Mouse (Mus musculus) neural tube, embryonic 13.5 days (tissue): ENCODE data around the gene Abca13. TPM values are rescaled to one million over a fixed set of nuclear protein-coding genes. Genes with fewer than 3 reads are reported as not detected.
"Not testable (repeated sequence)": the region's sequence is repeated elsewhere in the genome, so short reads cannot be mapped to it uniquely, and the experiment has no call there.

Experiments
- ATAC-seq: fragments of 200-750 bp; cut with Nextera tagmentation; 2 replicates; pipeline ENCODE4 v1.8.0; 2017; ENCODE audit warnings: low read depth, mild to moderate bottlenecking, moderate TSS enrichment, moderate library complexity
- H3K27ac ChIP-seq: fragments of 300-500 bp; sonication (generic); replicated peaks from 2 replicates; pipeline ENCODE4 v1.5.1; 2015; ENCODE audit warnings: moderate library complexity, mild to moderate bottlenecking, inconsistent platforms
- H3K27me3 ChIP-seq: fragments of 300-500 bp; sonication (generic); 2 replicates; pipeline ENCODE4 v1.6.1; 2015; ENCODE audit warnings: mild to moderate bottlenecking, inconsistent platforms
- H3K36me3 ChIP-seq: fragments of 300-500 bp; sonication (generic); 2 replicates; pipeline ENCODE4 v1.6.1; 2015; ENCODE audit warnings: mild to moderate bottlenecking, inconsistent platforms
- H3K4me1 ChIP-seq: fragments of 300-500 bp; sonication (generic); replicated peaks from 2 replicates; pipeline ENCODE4 v1.6.1; 2015; ENCODE audit warnings: inconsistent platforms
- H3K4me2 ChIP-seq: fragments of 300-500 bp; sonication (generic); 2 replicates; pipeline ENCODE4 v1.6.1; 2015; ENCODE audit warnings: inconsistent platforms, mild to moderate bottlenecking, moderate library complexity
- H3K4me3 ChIP-seq: fragments of 300-500 bp; sonication (generic); 2 replicates; pipeline ENCODE4 v1.5.1; 2015; ENCODE audit warnings: mild to moderate bottlenecking, inconsistent platforms
- H3K9ac ChIP-seq: fragments of 300-500 bp; sonication (generic); 2 replicates; pipeline ENCODE4 v1.6.1; 2015; ENCODE audit warnings: moderate library complexity, mild to moderate bottlenecking, inconsistent platforms
- H3K9me3 ChIP-seq: fragments of 300-500 bp; sonication (generic); 2 replicates; pipeline ENCODE4 v1.6.1; 2016; ENCODE audit warnings: inconsistent platforms
- WGBS: fragments of 180-500 bp; shearing (Covaris S2); methylation state at CpG from one replicate; pipeline ENCODE4 v1.1.7; 2015; 5-methylcytosine and 5-hydroxymethylcytosine counted together
- polyA plus RNA-seq: library from polyadenylated mRNA; unstranded; fragments of >200 nt; fragmentation: Nextera tagmentation; extraction: Ambion mirVana; gene quantifications from 2 replicates; pipeline ENCODE4 v1.2.1, GENCODE M21; 2015

The Abca13 gene
- polyA plus RNA-seq, 1 experiment from 2014 or later, result not detected

GRCm38 (mm10) chr11:9210707-9211106, 19.0 kb downstream of the Abca13 start:
- no peak for ATAC-seq
- WGBS, result 65% methylated on average over 8 of the region's 8 CpGs
- H3K9me3 ChIP-seq, result no peaks in the 10 kb centered on the region

GRCm38 (mm10) chr11:9213580-9213979, 21.8 kb downstream of the Abca13 start:
- H3K4me3 ChIP-seq, result no peak overlapping the region
- no peaks in the 10 kb centered on the region for H3K36me3 ChIP-seq
- 92% methylated on average over 9 of the region's 9 CpGs for WGBS
- no peak overlapping the region for H3K4me2 ChIP-seq
- no peaks in the 10 kb centered on the region for H3K4me1 ChIP-seq
- no peak overlapping the region for H3K9ac ChIP-seq
- no peaks in the 10 kb centered on the region for H3K27me3 ChIP-seq
- H3K9me3 ChIP-seq, result no peaks in the 10 kb centered on the region
- no peak overlapping the region for H3K27ac ChIP-seq
- no peak for ATAC-seq

More at GRCm38 (mm10) chr11:9210707-9211106, 19.0 kb downstream of the Abca13 start:
- Histone ChIP-seq H3K4me2 (no peak overlapping the region), H3K27ac (no peak overlapping the region), H3K4me3 (no peak overlapping the region), H3K9ac (no peak overlapping the region), H3K36me3 (no peaks in the 10 kb centered on the region), H3K4me1 (no peaks in the 10 kb centered on the region), H3K27me3 (no peaks in the 10 kb centered on the region)

DNA sequence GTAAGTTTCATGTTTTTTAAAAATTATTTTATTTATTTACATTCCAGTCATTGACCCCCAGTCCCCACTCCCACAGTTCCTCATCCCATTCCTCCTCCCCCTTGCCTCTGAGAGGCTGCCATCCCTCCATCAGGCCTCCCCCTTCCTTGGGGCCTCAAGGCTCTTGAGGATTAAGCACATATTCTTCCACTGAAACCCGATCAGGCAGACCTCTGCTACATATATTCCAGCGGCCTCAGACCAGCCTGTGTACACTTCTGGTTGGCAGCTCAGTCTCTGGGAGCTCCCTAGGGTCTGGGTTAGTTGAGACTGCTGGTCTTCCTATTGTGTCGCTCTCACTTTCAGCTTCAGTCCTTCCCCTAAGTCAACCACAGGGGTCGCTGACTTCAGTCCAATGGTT, 24.5 kb downstream of the Abca13 start:
- no peaks in the 10 kb centered on the region for H3K36me3 ChIP-seq
- H3K9me3 ChIP-seq, result no peaks in the 10 kb centered on the region
- H3K27me3 ChIP-seq, result no peaks in the 10 kb centered on the region
- H3K4me3 ChIP-seq, result no peak overlapping the region
- no peak overlapping the region for H3K27ac ChIP-seq
- no peak overlapping the region for H3K9ac ChIP-seq
- 49% methylated on average over 4 of the region's 4 CpGs for WGBS
- H3K4me2 ChIP-seq, result no peak overlapping the region
- H3K4me1 ChIP-seq, result no peaks in the 10 kb centered on the region
- ATAC-seq, result no peak

GRCm38 (mm10) chr11:9220501-9220900, 28.8 kb downstream of the Abca13 start:
- 79% methylated on average over 3 of the region's 3 CpGs for WGBS
- no peaks in the 10 kb centered on the region for H3K27me3 ChIP-seq
- ATAC-seq, result no peak

GRCm38 (mm10) chr11:9221646-9222045, 29.9 kb downstream of the Abca13 start:
- H3K9me3 ChIP-seq, result no peaks in the 10 kb centered on the region
- no peak overlapping the region for H3K27ac ChIP-seq
- WGBS, result 95% methylated on average over 1 of the region's 1 CpGs
- ATAC-seq, result no peak
- H3K4me2 ChIP-seq, result no peak overlapping the region
- H3K36me3 ChIP-seq, result no peaks in the 10 kb centered on the region
- H3K27me3 ChIP-seq, result no peaks in the 10 kb centered on the region
- no peak overlapping the region for H3K9ac ChIP-seq
- no peak overlapping the region for H3K4me3 ChIP-seq
- no peaks in the 10 kb centered on the region for H3K4me1 ChIP-seq

More at GRCm38 (mm10) chr11:9220501-9220900, 28.8 kb downstream of the Abca13 start:
- H3K4me2 ChIP-seq, result no peak overlapping the region
- no peaks in the 10 kb centered on the region for H3K36me3 ChIP-seq
- no peak overlapping the region for H3K27ac ChIP-seq
- H3K4me1 ChIP-seq, result no peaks in the 10 kb centered on the region
- H3K9me3 ChIP-seq, result no peaks in the 10 kb centered on the region
- no peak overlapping the region for H3K9ac ChIP-seq
- no peak overlapping the region for H3K4me3 ChIP-seq

- no peak overlapping the region for H3K9ac ChIP-seq
- no peaks in the 10 kb centered on the region for H3K4me1 ChIP-seq
- 84% methylated on average over 4 of the region's 4 CpGs for WGBS
- no peak overlapping the region for H3K27ac ChIP-seq
- ATAC-seq, result no peak
- no peaks in the 10 kb centered on the region for H3K27me3 ChIP-seq
- H3K4me2 ChIP-seq, result no peak overlapping the region
- no peaks in the 10 kb centered on the region for H3K36me3 ChIP-seq
- no peak overlapping the region for H3K4me3 ChIP-seq
- H3K9me3 ChIP-seq, result no peaks in the 10 kb centered on the region
Observed at GRCm38 (mm10) chr11:9226399-9226798, 34.7 kb downstream of the Abca13 start.

DNA sequence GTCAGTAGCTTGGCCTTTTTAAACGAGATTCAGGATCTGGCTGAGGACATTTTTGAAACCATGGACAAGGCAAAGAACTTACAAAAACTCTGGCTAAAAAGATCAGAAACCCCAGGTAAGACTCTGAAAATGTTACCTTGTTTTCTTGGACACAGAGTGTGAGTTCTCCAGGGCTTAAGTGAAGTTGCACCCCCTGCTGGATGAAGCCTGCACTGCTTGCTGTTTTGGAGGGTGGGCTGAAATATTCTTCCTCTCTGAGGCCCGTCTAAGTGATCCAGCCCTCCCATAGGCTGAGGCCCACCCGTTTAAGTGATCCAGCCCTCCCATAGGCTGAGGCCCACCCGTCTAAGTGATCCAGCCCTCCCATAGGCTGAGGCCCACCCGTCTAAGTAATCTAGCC, 57.9 kb downstream of the Abca13 start:
- H3K9me3 ChIP-seq, H3K4me2 ChIP-seq, H3K4me3 ChIP-seq, H3K36me3 ChIP-seq, ATAC-seq, H3K4me1 ChIP-seq, H3K27me3 ChIP-seq, H3K9ac ChIP-seq, H3K27ac ChIP-seq: not testable (repeated sequence)
- 84% methylated on average over 5 of the region's 5 CpGs for WGBS

DNA sequence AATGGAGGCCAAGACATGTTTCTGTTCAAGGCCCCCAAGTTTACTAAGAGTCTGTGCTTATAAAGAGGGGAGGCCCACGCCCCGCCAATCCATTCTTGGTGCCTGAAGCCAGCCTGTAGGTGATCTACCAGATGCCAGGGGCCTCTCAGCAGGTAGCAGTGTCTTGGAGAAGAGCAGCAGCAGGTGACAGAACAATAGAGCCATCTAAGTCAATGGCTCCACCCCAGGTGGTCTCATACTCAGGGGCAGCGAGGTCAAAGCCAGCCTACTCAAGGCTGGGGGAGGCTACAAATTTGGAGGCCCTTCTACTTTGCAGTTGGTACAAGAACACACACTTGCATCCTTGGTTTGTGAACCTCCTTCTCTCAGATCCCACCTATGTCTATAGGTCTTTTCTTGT, 71.3 kb downstream of the Abca13 start:
- not testable (repeated sequence) for H3K27ac ChIP-seq, H3K9me3 ChIP-seq, H3K27me3 ChIP-seq, ATAC-seq, H3K4me1 ChIP-seq, H3K4me2 ChIP-seq, H3K36me3 ChIP-seq, H3K4me3 ChIP-seq, H3K9ac ChIP-seq
- 34% methylated on average over 3 of the region's 3 CpGs for WGBS

DNA sequence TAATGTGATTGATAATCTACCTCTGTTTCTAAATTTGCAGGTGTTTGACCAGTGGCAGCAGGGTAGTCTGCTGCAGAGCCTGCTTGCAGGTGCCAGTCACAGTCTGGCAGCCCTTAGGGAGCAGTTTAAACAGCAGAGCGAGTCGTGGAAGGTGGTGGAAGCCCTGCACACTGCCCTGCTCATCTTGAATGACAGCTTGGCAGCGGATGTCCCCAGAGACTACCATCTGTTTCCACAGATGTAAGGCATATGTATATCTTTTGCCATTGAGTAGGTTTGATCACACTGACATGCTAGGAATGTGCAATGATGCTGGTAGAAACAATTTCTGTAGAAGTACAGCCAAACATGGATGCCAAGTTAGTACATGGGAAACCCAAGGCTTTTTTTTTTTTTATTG, 77.3 kb downstream of the Abca13 start:
- H3K36me3 ChIP-seq, result no peaks in the 10 kb centered on the region
- H3K9ac ChIP-seq, result no peak overlapping the region
- H3K4me2 ChIP-seq, result no peak overlapping the region
- no peaks in the 10 kb centered on the region for H3K27me3 ChIP-seq
- no peaks in the 10 kb centered on the region for H3K9me3 ChIP-seq
- no peak; the same call in 1 of the 2 replicates for ATAC-seq
- no peaks in the 10 kb centered on the region for H3K4me1 ChIP-seq
- no peak overlapping the region for H3K27ac ChIP-seq
- no peak overlapping the region for H3K4me3 ChIP-seq
- 58% methylated on average over 3 of the region's 3 CpGs for WGBS

GRCm38 (mm10) chr11:9285204-9285603, 93.5 kb downstream of the Abca13 start:
- ATAC-seq, result no peak
- Histone ChIP-seq H3K4me3 (no peak overlapping the region), H3K4me2 (no peak overlapping the region), H3K9ac (no peak overlapping the region), H3K27ac (no peak overlapping the region), H3K4me1 (no peaks in the 10 kb centered on the region), H3K27me3 (no peaks in the 10 kb centered on the region), H3K9me3 (no peaks in the 10 kb centered on the region), H3K36me3 (no peaks in the 10 kb centered on the region)
- WGBS, result 79% methylated on average over 3 of the region's 3 CpGs

GRCm38 (mm10) chr11:9285759-9286158, 94.0 kb downstream of the Abca13 start:
- no peak overlapping the region for H3K4me2 ChIP-seq
- no peaks in the 10 kb centered on the region for H3K9me3 ChIP-seq
- H3K9ac ChIP-seq, result no peak overlapping the region
- no peak overlapping the region for H3K4me3 ChIP-seq
- H3K4me1 ChIP-seq, result no peaks in the 10 kb centered on the region
- no peak for ATAC-seq
- no peak overlapping the region for H3K27ac ChIP-seq
- no peaks in the 10 kb centered on the region for H3K36me3 ChIP-seq
- no peaks in the 10 kb centered on the region for H3K27me3 ChIP-seq
- 83% methylated on average over 3 of the region's 3 CpGs for WGBS

DNA sequence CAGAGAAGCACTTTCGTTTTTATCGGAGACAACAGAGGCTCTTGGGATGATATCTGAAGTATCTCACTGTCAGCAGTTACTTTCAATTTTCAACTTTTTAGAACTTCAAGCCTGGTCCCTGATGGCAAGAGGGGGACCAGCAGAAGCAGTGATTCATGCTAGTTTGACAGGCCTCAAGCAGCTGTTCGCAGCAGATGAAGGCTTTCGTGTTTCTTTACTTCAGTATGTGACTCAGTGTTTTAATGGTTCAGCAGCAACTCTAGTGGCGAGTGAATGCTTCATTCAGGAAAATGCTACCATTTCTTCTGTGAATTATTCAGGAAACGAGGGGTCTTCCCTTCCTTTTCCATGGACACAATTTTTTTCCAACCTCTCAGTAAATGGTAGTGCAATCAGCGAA, 99.4 kb downstream of the Abca13 start:
- H3K4me1 ChIP-seq, result no peaks in the 10 kb centered on the region
- no peak overlapping the region for H3K4me3 ChIP-seq
- WGBS, result 84% methylated on average over 7 of the region's 7 CpGs
- no peak overlapping the region for H3K9ac ChIP-seq
- H3K9me3 ChIP-seq, result no peaks in the 10 kb centered on the region
- H3K36me3 ChIP-seq, result no peaks in the 10 kb centered on the region
- no peak overlapping the region for H3K4me2 ChIP-seq
- no peak for ATAC-seq
- H3K27ac ChIP-seq, result no peak overlapping the region
- no peaks in the 10 kb centered on the region for H3K27me3 ChIP-seq

DNA sequence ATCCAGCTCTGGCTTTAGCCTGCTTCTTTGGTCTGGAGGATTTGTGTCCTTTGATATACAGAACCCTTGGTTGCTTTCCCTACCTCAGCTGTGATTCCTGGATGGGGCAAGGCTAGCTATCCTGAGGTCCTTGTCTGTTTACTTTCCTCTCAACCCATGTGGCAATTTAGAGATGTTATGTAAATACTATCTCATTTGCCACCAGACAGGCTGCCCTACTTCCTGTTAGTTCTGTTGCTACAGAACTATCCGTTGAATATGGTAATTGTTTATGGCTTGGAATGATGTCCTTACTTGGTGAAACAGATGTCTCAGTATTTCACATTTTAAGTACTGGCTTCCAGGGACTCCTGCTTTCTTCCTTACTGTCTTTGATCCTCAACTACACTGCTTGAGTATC, 107.9 kb downstream of the Abca13 start:
- ATAC-seq, result no peak
- Histone ChIP-seq H3K4me1 (no peaks in the 10 kb centered on the region), H3K27me3 (no peaks in the 10 kb centered on the region), H3K9ac (no peak overlapping the region), H3K4me3 (no peak overlapping the region), H3K27ac (no peak overlapping the region), H3K4me2 (no peak overlapping the region), H3K36me3 (no peaks in the 10 kb centered on the region), H3K9me3 (no peaks in the 10 kb centered on the region)
- 72% methylated on average over 1 of the region's 1 CpGs for WGBS
